In the genomic region with DNA sequence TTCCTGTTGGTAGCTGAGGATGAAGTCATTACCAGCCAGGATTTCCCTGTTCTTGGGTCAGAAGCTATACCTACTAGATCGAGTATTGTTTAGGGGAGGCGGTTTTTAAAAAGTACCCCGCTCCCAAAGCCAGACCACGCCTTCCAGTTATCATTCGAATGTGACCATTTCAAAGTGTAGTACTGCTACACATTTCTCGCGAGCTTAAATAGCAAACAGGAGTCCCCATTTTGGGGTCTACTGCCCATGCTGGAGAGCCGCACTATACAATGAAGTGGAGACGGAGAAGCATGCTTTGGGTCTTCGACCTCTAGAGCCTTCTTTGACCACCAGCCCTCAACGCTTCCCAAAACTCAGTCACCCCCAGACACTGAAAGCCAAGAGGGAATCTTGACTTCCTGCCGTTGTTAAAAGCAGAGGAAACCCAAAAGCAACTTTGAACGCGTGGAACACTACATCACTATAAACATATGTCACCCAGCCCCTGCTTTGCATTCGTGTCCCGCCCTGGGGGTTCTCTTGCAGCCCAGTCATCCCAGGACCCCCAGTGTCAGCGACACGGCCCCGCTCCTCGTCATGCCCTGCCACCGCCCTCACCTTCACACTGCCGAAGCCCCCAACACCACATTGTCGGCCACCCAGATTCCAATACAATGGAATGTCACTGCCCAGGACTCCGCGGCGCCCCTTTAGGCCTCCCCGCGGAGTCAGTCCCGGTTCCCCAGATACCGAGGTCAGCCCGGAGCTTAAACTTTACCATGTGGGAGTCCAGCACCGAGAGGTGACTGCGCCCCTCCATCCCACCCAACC, we compare ENCODE assay signal across 8 mouse cellular contexts. TPM values are rescaled to one million over a fixed set of nuclear protein-coding genes. Genes with fewer than 3 reads are reported as not detected.
A peak's percentile ranks its signal among the peaks of the same experiment; 100 is the strongest.
DNase-seq lines count a peak whose midpoint lies in the region; ATAC-seq and TF ChIP-seq lines count a peak whose summit lies in the region.

No protein-coding gene starts in this region.

- DNase-seq in lung, adult 18-20 months: peak; percentile 24 to 29
- DNase-seq in lung, postnatal 25 days (ENCODE audit: low spot score): no peak
- DNase-seq in cerebellum, adult 9-10 months: peak; percentile 50
- DNase-seq in gastrocnemius, adult 2 months: peak; percentile 48
- peak; percentile 68 for DNase-seq in hindbrain, postnatal 0 days (ENCODE audit: low spot score)
- peak; percentile 81 for DNase-seq in limb, embryonic 10.5 days (ENCODE audit: low spot score)
- peak; percentile 97 for DNase-seq in midbrain, embryonic 11.5 days (ENCODE audit: low spot score, missing footprints)

- H3K4me1 ChIP-seq in hindbrain, postnatal 0 days (ENCODE audit: insufficient read depth, low read length): peaks cover 6% of the 10 kb centered on the region
- H3K4me1 ChIP-seq in limb, embryonic 10.5 days: peaks cover 18% of the 10 kb centered on the region
- peaks cover 12% of the 10 kb centered on the region for H3K4me1 ChIP-seq in midbrain, embryonic 11.5 days (ENCODE audit: control insufficient read depth, insufficient read depth, low read length)
- H3K4me1 ChIP-seq in stomach, embryonic 14.5 days (ENCODE audit: control insufficient read depth, insufficient read depth, low read length): no peaks in the 10 kb centered on the region

- H3K27me3 ChIP-seq in hindbrain, postnatal 0 days (ENCODE audit: insufficient read depth, low read length): no peaks in the 10 kb centered on the region
- H3K27me3 ChIP-seq in limb, embryonic 10.5 days (ENCODE audit: low read depth, poor library complexity, severe bottlenecking): no peaks in the 10 kb centered on the region
- H3K27me3 ChIP-seq in midbrain, embryonic 11.5 days (ENCODE audit: control insufficient read depth, insufficient read depth, low read length): no peaks in the 10 kb centered on the region
- H3K27me3 ChIP-seq in stomach, embryonic 14.5 days (ENCODE audit: control insufficient read depth, insufficient read depth, low read length): no peaks in the 10 kb centered on the region

- intact Hi-C loops in gastrocnemius, adult 2 months (cut with DNase I): no loop called here

- no peaks in the 10 kb centered on the region for H3K9me3 ChIP-seq in hindbrain, postnatal 0 days (ENCODE audit: low read length)
- no peaks in the 10 kb centered on the region for H3K9me3 ChIP-seq in limb, embryonic 10.5 days (replicated peaks)
- H3K9me3 ChIP-seq in midbrain, embryonic 11.5 days (ENCODE audit: control insufficient read depth, low read length): no peaks in the 10 kb centered on the region
- H3K9me3 ChIP-seq in stomach, embryonic 14.5 days (ENCODE audit: control insufficient read depth, low read depth, low read length): no peaks in the 10 kb centered on the region

- peak overlapping the region; percentile 92 for H3K4me2 ChIP-seq in hindbrain, postnatal 0 days (ENCODE audit: low read depth, low read length)
- H3K4me2 ChIP-seq in midbrain, embryonic 11.5 days: peak overlapping the region; percentile 79
- H3K4me2 ChIP-seq in stomach, embryonic 14.5 days (replicated peaks; ENCODE audit: low read depth, low read length): peak overlapping the region; percentile 76

- peak overlapping the region; percentile 83 for H3K9ac ChIP-seq in hindbrain, postnatal 0 days (replicated peaks; ENCODE audit: low read length)
- peak overlapping the region; percentile 97 for H3K9ac ChIP-seq in midbrain, embryonic 11.5 days (ENCODE audit: low read length)
- H3K9ac ChIP-seq in stomach, embryonic 14.5 days (replicated peaks; ENCODE audit: low read depth, low read length): peak overlapping the region; percentile 81

- peak overlapping the region; percentile 95 for H3K27ac ChIP-seq in gastrocnemius, adult 2 months
- peak overlapping the region; percentile 88 for H3K27ac ChIP-seq in hindbrain, postnatal 0 days
- H3K27ac ChIP-seq in limb, embryonic 10.5 days: peak overlapping the region; percentile 99
- H3K27ac ChIP-seq in midbrain, embryonic 11.5 days (ENCODE audit: low read depth, low read length): peak overlapping the region; percentile 94
- H3K27ac ChIP-seq in stomach, embryonic 14.5 days (ENCODE audit: low read length): peak overlapping the region; percentile 97

- ATAC-seq in hindbrain, postnatal 0 days: peak; percentile 54
- peak; percentile 60 for ATAC-seq in midbrain, embryonic 11.5 days (ENCODE audit: low FRiP score)
- ATAC-seq in stomach, embryonic 14.5 days (ENCODE audit: insufficient number of reproducible peaks, insufficient read depth, low FRiP score, low read depth): peak; percentile 11

- under 1% methylated on average over 33 of the region's 33 CpGs for WGBS in hindbrain, postnatal 0 days
- WGBS in limb, embryonic 10.5 days: under 1% methylated on average over 33 of the region's 33 CpGs
- WGBS in midbrain, embryonic 11.5 days: under 1% methylated on average over 33 of the region's 33 CpGs
- under 1% methylated on average over 33 of the region's 33 CpGs for WGBS in stomach, embryonic 14.5 days

- H3K4me3 ChIP-seq in gastrocnemius, adult 2 months: peak overlapping the region; percentile 91
- peak overlapping the region; percentile 62 for H3K4me3 ChIP-seq in hindbrain, postnatal 0 days (ENCODE audit: low read length)
- H3K4me3 ChIP-seq in limb, embryonic 10.5 days: peak overlapping the region; percentile 92
- H3K4me3 ChIP-seq in midbrain, embryonic 11.5 days (ENCODE audit: low read depth, low read length): peak overlapping the region; percentile 88
- H3K4me3 ChIP-seq in stomach, embryonic 14.5 days (ENCODE audit: low read depth, low read length): peak overlapping the region; percentile 87

- TF ChIP-seq CTCF in gastrocnemius, adult 2 months (IDR thresholded peaks at IDR 0.05): no peak
- no peak for TF ChIP-seq CTCF in hindbrain, postnatal 0 days (IDR thresholded peaks at IDR 0.05; ENCODE audit: low read depth)

- no peaks in the 10 kb centered on the region for H3K36me3 ChIP-seq in hindbrain, postnatal 0 days (ENCODE audit: insufficient read depth, low read length)
- no peaks in the 10 kb centered on the region for H3K36me3 ChIP-seq in limb, embryonic 10.5 days
- H3K36me3 ChIP-seq in midbrain, embryonic 11.5 days (ENCODE audit: control insufficient read depth, insufficient read depth, low read length): no peaks in the 10 kb centered on the region
- H3K36me3 ChIP-seq in stomach, embryonic 14.5 days (ENCODE audit: control insufficient read depth, insufficient read depth, low read length): no peaks in the 10 kb centered on the region

RNA-seq across cellular contexts. Expression of a gene that starts 0.8 kb away (rescaled TPM):
- total RNA-seq in gastrocnemius, adult 2 months (2021): 10 to 100 TPM; 53.4 to 64.6 TPM
- total RNA-seq in hindbrain, postnatal 0 days (2014; rRNA removed): 12.2 and 14.1 TPM in 2 replicates
- polyA plus RNA-seq in hindbrain, postnatal 0 days (2015; fragmentation: Nextera tagmentation; extraction: Ambion mirVana): 4.1 and 4.3 TPM in 2 replicates
- 10.9 and 11.9 TPM in 2 replicates for polyA plus RNA-seq in limb, embryonic 10.5 days (2016; fragmentation: Nextera tagmentation; extraction: Ambion mirVana)
- 15.2 and 18.1 TPM in 2 replicates for polyA plus RNA-seq in midbrain, embryonic 11.5 days (2014; fragmentation: Nextera tagmentation; extraction: Ambion mirVana)
- 18.9 and 19.7 TPM in 2 replicates for polyA plus RNA-seq in stomach, embryonic 14.5 days (2014; fragmentation: Nextera tagmentation; extraction: Ambion mirVana)

RNA-seq across cellular contexts. Expression of a gene that starts 33.9 kb away (rescaled TPM):
- total RNA-seq in gastrocnemius, adult 2 months (2021): under 1 TPM; 0.20 to 0.23 TPM
- 2.2 and 3.8 TPM in 2 replicates for total RNA-seq in hindbrain, postnatal 0 days (2014; rRNA removed)
- 1.4 and 1.6 TPM in 2 replicates for polyA plus RNA-seq in hindbrain, postnatal 0 days (2015; fragmentation: Nextera tagmentation; extraction: Ambion mirVana)
- polyA plus RNA-seq in limb, embryonic 10.5 days (2016; fragmentation: Nextera tagmentation; extraction: Ambion mirVana): 0.90 and 1.1 TPM in 2 replicates
- 0.22 and 0.37 TPM in 2 replicates for polyA plus RNA-seq in midbrain, embryonic 11.5 days (2014; fragmentation: Nextera tagmentation; extraction: Ambion mirVana)
- polyA plus RNA-seq in stomach, embryonic 14.5 days (2014; fragmentation: Nextera tagmentation; extraction: Ambion mirVana): 6.5 and 6.6 TPM in 2 replicates

RNA-seq across cellular contexts. Expression of a gene that starts 51.8 kb away (rescaled TPM):
- total RNA-seq in gastrocnemius, adult 2 months (2021): 1 to 10 TPM; 3.5 to 3.7 TPM
- total RNA-seq in hindbrain, postnatal 0 days (2014; rRNA removed): 15.2 TPM in 1 of 2 replicates, not detected in the other
- polyA plus RNA-seq in hindbrain, postnatal 0 days (2015; fragmentation: Nextera tagmentation; extraction: Ambion mirVana): 3.7 and 5.2 TPM in 2 replicates
- polyA plus RNA-seq in limb, embryonic 10.5 days (2016; fragmentation: Nextera tagmentation; extraction: Ambion mirVana): 2.6 and 3.2 TPM in 2 replicates
- 6.2 and 10.3 TPM in 2 replicates for polyA plus RNA-seq in midbrain, embryonic 11.5 days (2014; fragmentation: Nextera tagmentation; extraction: Ambion mirVana)
- polyA plus RNA-seq in stomach, embryonic 14.5 days (2014; fragmentation: Nextera tagmentation; extraction: Ambion mirVana): 6.6 and 9.2 TPM in 2 replicates
